Mouse (Mus musculus) liver, adult (tissue): ENCODE measurements around the gene Prox1.

Experiments
- GATA4 ChIP-seq: IDR thresholded peaks from 2 replicates; pipeline ENCODE4 v1.6.1; 2014; ENCODE audit warnings: mild to moderate bottlenecking, low read length; ENCODE audit not compliant: insufficient replicate concordance

Gene Prox1

DNA sequence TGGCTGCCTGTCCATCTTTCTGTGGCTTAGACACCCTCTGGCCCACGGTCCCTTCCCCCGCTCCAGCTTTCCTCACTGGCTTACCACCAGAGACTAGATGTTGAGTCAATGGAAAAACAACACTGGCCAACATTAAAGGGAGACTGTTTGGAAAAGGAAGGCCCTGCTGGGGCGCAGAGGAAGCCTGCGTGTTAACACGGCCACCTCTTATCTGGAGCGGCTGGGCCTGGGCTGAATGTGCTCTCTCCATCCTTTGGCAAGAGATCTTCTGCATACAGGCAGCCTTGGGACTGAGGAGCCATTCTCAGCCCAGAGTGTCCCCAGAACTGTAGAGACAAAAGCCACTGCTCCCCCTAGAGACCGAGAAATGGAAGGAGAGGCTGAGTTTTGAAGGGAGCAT is 11.3 kb upstream of the Prox1 start:
- TF ChIP-seq GATA4, result no peak

DNA sequence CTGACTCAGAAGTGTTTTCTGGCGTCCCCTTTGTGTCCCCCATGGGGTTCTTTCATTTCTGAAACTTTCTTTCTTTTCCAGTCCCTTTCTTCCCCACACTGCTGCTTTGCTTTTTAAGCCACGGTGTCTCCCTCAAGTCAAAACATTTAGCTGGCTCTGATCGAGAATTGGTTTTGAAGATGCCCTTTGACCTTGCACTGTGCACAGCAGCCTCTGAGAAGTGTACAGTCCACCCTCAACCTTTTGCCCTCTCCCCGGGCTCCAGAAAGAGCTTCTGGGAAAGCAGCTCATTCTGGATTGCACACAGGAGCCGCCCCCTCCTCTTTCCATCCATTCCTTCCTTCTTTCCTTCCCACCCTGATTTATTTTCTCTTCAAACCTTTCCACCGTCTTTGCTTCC is 10.3 kb upstream of the Prox1 start:
- TF ChIP-seq GATA4, result no peak

DNA sequence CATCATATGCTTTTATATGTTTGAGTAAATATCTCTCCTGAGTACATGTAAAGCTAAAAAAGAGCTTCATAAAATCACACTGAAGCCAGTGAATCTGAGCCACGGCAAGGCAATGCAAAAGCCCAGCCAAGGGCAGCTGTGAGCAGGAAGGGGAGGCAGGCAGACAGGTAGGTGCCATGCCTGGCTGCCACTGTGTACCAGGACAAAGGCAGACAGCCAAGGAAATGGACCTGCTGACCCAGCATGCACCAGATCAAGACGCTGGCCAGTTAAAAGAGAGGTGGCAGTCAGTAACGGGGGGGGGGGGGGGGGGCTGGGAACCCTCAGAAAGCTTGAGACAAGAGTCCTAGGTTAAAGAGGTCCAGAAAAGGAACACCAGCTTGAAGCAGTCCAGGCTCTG is 6.4 kb upstream of the Prox1 start:
- TF ChIP-seq GATA4, result no peak

DNA sequence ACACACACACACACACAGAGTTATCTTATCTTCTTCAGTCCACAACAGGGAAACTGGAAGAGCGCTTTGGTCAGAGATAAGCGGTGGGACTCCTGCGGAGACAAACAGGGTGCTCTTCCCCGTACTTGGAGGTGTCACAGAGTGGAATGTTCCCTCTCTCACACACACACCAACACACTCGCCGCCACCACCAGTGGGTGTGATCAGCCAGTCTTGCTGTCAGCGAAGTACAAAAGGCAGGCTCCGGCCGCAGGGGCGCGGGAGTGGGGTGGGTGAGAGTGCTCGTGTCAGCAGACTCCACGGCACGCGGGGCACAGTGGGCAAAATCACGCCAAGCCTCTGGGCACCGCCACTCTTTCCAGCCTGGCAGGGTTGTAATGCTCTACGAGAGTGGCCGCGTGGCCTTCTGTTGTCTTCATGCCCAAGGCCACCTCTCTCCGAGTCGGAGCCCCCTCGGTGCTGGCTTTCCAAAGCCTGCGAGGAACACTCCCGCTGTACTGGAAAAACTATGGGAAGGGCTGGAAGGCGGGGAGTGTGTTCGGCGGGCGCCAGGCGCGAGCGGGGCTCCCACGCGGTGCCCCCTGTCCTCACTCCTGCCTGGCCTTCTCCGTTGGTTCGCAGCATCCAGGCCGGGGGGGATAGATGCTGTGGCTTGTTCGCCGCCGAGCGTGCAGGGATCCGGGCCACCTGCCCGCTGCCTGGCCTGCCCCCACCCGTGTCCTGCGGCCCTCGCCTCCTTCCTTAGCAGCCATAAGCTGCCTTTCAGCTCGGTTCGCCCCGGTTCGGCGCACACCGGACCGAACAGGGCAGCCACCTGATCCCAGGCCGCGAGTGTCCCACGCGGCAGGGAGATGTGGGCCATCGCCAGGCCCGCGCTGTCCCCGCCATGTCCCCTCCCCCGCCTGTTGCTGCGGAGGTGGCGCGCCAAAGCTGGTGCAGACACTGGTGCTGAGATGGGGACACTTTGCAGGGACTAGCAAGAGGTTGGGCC is 4.5 kb upstream of the Prox1 start:
- TF ChIP-seq GATA4, result peak; percentile 79

DNA sequence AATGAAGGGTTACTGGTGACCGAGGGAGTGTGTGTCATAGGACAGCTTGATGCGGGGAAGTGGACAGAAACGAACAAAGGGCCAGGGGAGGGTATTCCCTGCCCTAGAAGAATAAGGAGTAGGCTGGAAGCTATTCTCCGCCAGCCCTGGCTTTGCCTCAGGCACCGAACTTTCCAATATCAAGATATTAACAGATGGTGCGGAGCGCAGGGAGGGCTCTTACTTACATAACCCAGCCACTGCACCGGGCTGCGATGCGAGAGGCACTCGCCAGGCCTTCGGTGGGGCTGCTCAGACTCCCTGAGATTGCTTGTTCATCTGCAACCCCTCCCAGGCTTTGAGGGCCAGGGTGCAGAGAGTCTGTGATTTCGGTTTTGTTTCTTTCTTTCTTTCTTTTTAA is 3.7 kb upstream of the Prox1 start:
- no peak for TF ChIP-seq GATA4

DNA sequence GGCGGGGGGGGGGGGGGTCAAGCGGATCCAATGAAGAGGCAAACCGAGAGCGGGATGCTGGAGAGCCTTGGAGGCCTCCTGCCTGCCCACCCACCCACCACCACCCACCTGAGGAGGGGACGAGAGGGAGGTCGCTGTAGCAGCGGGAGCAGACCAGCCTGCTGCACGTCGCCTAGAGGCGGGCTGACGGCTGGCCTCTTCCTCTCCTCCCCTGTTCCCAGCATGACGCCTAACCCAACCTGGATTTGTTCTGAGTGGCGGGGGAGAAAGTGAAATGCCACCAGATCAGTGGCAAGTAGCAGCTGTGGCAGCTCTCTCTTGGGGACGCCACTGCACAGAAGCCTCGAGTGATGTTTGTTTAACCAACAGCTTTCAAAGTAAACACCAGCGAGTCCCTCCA is 3.1 kb upstream of the Prox1 start:
- TF ChIP-seq GATA4, result no peak

DNA sequence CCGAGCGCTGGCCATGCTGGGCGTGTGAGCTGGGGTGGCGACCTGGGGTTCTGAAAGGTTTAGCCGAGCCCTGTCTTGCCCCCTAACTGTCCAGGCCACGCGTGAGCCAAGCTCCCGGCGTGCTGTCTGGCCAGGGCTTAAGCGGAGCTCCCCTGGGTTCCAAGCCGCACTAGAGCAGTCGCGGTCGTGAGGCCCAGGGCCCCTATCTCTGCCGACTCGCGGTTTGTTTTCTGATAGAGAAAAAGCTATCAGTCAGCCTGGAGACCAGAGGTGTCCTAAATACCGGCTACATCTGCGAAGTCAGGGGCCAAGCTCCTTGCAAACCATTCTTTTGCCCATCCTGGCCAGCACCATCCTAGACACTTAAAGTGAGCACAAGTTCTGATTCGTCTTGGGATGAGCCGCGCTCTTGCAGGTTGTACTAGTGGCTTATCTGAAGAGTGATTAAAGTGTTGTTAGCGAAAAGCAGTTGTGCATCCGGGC is 2.5 kb upstream of the Prox1 start:
- TF ChIP-seq GATA4, result no peak

DNA sequence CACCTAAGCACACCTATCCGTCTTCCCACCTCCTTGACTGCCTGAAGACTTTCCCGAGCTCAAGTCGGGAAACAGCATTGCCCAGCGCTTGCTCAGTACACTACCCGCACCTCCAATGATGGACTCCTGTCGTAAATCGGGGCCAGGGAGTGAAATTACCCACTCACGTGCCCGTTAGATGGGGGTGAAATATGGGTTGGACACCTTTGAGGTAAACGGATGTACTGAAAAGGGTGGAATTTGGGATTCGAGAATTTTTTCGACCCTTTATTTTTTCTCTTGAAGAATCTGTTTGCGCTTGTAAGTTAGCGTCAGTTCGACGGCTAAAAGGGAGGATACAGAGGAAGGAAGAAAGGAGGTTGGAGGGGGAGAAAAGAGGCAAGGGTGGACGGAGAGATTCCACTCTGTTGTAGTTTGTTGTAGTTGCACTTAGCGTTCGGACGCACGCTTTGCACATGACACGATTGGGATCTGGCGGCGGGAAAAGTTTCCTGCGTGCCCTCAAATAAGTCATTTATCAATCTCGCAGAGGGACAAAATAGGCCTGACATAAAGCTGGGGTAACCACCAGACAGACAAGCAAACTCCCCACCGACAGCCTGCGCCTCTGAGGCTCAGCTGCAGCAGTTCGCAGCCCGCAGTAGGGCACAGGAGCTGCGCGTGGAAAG is 1.9 kb upstream of the Prox1 start:
- no peak for TF ChIP-seq GATA4

DNA sequence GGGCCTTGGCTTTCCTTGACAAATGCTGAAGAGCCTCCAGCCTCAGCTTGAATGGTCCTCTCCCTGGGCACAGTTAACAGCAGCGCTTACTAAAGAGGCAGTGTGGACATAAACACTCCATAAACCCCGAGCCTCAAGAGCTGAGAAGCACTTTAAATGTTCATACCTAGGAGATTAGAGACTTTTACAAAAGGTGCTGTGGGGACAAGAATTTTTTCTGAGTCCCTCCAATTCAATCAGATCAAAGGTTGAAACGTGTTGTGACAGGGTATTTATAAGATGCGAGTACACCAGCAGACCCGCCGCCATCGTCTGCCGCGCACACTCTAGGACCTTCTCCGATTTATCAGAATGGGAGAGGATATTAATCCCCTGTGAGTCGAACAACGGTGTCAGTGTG is 1.2 kb upstream of the Prox1 start:
- no peak for TF ChIP-seq GATA4

DNA sequence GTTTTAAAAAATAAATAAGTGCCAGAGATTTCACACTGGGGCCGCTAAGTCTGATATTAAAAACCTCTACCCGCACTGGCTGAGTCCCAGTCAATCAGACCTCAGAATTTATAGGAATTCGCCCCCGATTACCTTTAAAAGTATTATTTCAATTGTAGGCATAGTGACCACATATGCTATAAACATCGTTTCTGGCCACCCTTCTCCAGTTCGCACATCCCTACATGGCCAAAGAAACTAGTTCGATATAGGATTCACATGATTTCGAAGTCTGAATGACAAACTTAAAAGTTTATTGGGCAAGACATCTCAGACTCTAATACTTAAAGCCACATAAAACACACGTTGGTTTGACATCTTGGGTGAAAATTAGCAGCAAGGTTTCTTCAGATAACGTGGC is 827 bp upstream of the Prox1 start:
- no peak for TF ChIP-seq GATA4

DNA sequence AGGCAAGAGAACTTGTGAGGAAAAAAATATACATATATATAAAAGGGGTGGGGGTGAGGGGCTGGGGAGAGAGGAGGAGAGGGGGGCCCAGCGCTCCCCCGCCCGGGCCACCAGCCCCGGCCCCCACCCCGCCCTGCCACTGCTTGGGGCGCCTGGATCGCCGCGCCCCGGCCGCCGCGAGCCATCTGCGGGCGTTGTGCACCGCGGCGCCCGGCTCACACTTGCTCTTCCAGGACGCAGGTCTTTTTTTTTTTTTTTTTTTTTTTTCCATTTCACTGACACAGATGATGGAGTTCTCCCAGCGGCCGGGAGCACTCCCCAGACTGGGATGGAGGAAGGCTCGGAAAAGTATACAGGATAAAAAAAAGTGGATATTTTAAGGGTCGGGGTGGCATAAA is 304 bp upstream of the Prox1 start:
- TF ChIP-seq GATA4, result no peak

DNA sequence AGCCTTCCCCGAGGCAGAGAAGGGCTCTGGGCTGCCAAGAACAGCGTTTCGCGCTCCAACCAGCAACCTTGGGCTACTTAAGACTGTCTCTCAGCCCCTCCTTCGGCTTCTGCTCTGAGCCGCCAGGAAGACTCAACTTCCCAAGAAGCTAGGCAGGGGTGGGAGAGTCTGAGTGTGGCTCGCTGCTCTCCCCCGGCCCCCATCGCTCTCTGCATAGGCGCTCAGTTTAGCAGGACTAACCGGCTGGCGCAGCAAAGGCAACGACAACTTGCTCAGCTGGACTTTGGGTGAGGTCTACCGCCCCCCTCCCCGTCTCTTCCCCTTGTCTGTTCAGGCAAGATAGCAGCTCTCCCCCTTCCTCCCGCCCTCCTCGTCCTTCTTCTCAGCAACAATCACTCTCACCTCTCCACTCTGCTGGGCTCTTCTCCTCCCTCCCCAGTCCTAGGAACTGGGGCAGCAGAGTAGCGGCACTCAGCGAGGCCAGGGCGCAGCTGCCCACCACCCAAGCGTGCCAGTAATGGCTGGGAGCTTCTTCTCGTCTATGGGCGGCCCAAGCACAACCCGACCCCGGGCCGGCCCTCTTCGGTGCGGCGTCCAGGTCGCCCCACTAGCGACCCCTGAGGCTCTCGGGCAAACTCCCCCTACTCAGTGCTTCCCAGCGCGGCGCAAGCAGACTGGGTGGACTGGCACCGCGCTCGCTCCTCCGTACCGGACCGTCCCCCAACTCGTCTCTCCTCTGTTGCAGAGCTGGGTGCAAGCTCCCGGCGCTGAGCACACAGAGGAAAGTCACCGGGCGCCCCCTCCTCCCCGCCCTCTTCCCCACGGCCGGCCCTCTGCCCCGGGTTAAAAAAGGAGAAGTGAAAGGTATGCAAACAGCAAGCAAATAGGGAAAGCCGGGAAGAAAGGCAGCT is 1.5 kb downstream of the Prox1 start:
- TF ChIP-seq GATA4, result no peak

DNA sequence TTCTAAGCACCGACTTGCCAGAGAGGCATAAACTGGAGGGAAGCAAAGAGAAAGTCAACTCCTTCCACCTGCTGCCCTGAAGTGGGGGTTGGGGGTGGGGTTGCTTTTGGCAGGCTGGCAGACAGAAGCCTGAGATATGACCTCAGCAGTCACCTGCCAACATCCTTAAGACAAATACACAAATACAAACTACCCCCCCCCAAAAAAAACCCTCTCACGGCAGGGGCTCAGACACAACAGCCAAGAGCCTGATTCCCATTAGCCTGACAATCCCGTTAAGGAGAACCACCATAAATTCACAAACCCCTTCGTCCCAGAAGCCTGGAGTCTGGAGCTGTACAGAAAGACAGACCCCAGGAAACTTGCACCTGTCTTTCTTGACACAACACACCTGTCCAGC is 2.4 kb downstream of the Prox1 start:
- TF ChIP-seq GATA4, result no peak

DNA sequence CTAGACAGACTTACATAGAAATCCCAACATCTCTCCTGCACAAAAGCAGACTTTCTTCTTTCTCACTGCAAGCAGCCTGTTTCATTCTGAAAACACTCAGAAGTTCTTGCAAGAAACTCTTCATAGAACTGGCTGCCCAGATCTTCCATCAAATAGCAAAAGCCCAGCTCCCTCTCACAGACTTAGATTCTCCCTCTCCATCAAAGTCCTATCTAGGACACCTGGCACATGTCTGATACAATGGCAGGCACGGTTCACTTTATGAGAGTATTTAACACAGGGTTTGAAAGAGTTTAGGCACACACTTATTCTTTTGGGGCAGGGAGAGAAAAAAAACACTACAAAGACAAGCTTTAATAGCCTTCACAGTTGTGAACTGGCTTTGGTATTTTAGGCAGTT is 2.9 kb downstream of the Prox1 start:
- TF ChIP-seq GATA4, result no peak

DNA sequence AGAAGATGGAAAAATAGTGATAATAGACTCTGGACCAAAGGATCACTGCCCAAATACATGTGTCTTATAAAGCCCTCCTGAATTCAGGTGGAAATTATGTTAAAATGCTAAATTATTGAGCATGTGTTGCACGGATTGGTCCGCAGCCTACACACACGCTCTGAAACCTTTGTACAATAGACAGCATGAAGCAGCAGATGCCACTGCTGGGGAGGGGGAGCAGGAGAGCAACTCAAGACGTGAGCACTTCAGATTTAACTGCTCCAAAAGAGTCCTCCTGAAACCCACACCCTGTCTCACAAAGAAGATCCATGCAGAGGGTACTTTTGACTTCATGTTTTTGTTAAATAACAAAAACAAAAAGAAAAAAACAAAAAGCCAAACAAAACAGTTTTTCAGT is 5.0 kb downstream of the Prox1 start:
- TF ChIP-seq GATA4, result no peak
